Mouse (Mus musculus) T-helper 17 cell (primary cell): ENCODE results near the gene Rundc3b.

Experiments used
- in situ Hi-C, 2 experiments: fragments of 300-600 bp; cut with MboI, MseI; formaldehyde crosslinking; loops; 1 replicate in 1 of 2; 2 replicates in 1 of 2; pipeline ENCODE4 v1.15.1; 2025; ENCODE audit warnings: high pct_unique_total_duplicates in 2 of 2

Gene Rundc3b

DNA sequence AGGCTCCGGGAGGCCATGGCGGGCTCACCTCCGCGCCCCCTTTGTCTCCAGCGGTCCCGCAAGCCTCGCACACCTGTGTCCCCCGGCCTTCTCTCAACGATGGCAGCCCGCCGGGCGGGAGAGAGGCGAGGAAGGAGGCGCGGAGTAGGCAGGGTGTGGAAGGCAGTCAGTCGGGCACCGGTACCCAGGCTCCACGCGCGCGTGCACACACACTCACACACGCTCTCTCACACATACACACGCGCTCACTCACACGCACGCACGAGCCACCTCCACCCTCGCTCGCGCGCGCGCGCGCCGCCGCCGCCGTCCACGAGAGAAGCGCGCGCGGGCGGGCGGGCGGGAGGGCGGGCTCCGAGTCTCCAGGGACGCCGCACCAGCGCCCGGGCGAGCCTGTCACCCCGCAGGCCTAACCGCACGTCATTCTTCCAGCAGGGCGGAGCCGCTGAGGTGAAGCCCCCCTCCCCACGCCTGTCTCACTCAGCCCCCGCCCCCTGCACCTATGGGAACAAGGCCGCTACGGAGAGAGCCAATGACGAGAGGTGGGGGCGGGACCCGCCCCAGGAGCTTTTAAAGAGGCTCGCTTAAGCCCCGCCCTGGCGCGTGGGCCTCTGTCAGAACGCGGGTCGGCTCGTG, at the start of gene Rundc3b:
Gene Rundc3b, minus strand, starts transcription at position 357 of the 636 bp plus-strand sequence.
- in situ Hi-C loops, result no loop called here

DNA sequence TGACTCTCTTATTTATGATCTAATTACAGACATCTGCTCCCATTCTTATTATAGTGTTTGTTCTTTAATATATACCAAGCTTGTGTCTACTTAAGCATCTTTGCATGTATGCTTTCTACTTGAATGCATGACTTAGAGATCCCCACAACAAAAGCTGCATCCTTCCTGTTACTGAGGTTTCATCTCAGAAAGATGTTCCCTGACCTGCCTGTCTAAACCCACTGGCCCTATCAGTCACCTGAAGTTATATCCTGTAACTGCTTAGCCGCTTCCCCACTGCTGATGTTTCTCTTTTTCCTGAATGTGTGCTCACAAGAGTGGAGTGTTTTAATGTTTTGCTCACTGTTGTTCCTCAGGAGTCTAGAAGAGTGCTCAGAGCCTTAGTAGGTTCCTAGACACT, 46.9 kb upstream of the Rundc3b start:
- in situ Hi-C loops, result loop anchor here in 1 of 2 experiments (10.0 kb wide), 1 partner anchor 245 kb away; the partner anchor contains the start of genes Dbf4 and Slc25a40

GRCm38 (mm10) chr5:8667758-8668474, 45.2 kb upstream of the Rundc3b start:
- in situ Hi-C loops, result loop anchor here in 1 of 2 experiments (10.0 kb wide), 1 partner anchor 243 kb away; the partner anchor contains the start of genes Dbf4 and Slc25a40

GRCm38 (mm10) chr5:8664678-8665077, 41.9 kb upstream of the Rundc3b start:
- in situ Hi-C loops, result loop anchor here in 1 of 2 experiments (10.0 kb wide), 1 partner anchor 240 kb away; the partner anchor contains the start of genes Dbf4 and Slc25a40

DNA sequence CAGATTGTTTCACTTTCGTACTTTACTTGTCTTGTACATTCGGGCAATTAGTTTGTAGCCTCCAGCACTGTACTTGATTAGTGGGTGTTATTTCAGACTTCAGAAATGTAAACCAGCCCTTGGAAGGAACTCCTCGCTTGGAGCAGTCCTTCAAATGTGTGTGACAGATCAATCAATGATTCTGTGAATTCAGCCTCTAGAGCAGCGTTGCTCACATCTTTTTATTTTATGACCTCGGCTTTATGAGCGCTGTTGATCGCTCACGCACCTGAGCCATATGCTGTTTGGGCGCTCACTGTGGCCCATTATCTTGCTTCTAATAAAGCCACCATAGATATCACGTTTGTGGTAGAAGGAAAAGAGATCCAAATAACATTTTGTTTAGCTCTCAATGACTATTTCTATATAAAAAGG, 38.0 kb upstream of the Rundc3b start:
- in situ Hi-C loops, result loop anchor here in 1 of 2 experiments (10.0 kb wide), 1 partner anchor 236 kb away; the partner anchor contains the start of genes Dbf4 and Slc25a40

- in situ Hi-C loops, result loop anchor here in 1 of 2 experiments (10.0 kb wide), 1 partner anchor 235 kb away; the partner anchor contains the start of genes Dbf4 and Slc25a40
These were observed 37.4 kb upstream of the Rundc3b start, which contains the start of gene Abcb1a for GRCm38 (mm10) chr5:8659911-8660737. Abcb1a (plus strand) TSS chr5:8660077.

GRCm38 (mm10) chr5:8652085-8652484, 29.3 kb upstream of the Rundc3b start:
- in situ Hi-C loops, result no loop called here

DNA sequence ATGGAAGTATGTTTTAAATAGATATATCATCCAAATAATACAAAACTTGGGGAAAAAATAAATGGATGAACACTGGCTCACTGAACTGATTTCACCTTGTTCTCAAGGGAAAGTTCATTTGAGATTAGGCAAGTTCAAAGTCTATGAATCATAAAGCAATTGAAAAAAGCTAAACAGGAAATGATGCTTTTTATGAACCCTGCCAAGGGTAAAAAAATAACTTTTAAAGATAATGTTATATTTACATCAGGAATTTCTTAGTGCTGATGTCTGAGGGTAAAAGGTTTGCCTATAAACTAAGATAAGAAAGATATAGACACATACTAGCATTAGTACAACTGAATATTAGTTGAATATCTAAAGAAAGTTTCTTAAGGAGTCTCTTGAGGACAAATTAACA, 26.0 kb upstream of the Rundc3b start:
- in situ Hi-C loops, result no loop called here

- in situ Hi-C loops, result no loop called here
These were observed 25.5 kb upstream of the Rundc3b start for GRCm38 (mm10) chr5:8648300-8648699.

- in situ Hi-C loops, result no loop called here
These were observed 11.8 kb upstream of the Rundc3b start for GRCm38 (mm10) chr5:8634489-8634975.

DNA sequence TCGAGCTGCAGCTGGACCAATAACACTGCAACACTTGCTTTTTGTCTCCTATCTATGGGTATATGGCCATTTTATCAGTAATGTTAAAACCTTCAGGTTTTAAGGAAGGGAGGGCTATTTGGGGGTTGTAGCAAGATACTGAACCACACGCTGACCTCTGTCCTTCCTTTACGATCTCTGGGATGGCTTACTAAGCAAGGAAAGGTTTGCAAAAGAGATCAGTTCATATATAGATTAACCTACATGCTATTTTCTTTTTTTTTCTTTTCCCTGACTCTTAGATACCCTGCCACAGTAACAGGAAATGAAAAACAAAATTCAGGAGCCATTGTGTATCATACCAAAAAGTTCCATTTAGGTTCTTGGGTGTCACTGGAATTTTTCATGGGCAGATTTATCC, 10.1 kb upstream of the Rundc3b start:
- in situ Hi-C loops, result no loop called here

- in situ Hi-C loops, result no loop called here
These were observed 619 bp downstream of the Rundc3b start for GRCm38 (mm10) chr5:8622071-8622595.

DNA sequence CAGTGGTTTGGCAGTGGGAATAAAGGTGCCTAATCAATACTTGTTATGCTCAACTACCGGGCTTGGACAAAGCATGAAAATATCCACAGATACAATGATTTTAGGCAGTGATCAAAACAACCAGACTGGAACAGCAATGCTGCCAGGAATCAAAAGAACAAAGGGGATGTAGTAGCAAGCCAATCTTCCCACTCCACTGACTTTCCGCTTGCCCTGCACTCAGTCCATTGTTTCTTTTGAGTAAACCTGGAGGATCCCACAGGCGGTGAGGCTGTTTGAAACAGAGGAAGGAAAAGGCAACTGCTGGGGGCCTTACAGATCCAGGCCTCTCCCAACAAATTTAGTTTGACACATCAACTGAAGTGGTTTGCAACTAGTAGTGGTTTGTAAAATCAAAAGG, 51.6 kb downstream of the Rundc3b start:
- in situ Hi-C loops, result no loop called here

DNA sequence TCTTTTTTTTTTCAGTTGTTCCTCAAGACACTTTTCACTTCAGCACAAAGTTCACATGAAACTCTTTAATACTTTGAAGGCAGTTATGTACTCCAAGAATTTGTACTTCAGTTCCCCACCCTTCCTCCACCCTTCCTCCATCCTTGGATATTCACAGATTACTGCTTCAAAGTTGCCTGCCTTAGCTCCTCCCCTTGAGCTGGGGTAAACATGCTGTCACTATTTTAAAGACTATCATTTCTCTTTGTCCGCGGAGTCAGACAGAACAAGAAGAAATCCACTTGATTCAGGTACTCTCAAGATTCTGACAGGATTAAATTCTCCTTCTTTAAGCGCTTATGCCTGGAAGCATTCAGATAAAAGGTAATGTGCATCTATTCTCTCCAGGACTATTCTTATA, 55.9 kb downstream of the Rundc3b start:
- in situ Hi-C loops, result no loop called here

DNA sequence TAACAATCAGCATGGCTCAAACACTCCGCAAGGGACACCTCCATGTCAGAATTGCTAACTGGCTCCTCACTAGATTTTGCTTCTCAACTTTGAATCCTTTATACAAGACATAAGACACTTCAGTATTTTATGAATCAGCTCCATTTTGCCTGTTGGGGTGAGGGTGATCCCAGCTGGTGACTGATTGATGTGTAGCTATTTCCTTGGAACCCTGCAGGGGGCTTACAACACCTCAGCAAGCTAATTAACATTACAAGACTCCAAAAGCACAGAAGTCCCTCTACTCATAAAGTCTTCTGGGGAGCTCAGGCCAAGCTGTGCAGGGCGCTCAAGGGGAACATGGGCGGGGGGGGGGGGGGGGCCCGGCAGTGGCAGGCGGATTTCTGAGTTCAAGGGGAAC, 78.2 kb downstream of the Rundc3b start:
- in situ Hi-C loops, result no loop called here

GRCm38 (mm10) chr5:8542631-8543207, 80.0 kb downstream of the Rundc3b start:
- in situ Hi-C loops, result no loop called here

DNA sequence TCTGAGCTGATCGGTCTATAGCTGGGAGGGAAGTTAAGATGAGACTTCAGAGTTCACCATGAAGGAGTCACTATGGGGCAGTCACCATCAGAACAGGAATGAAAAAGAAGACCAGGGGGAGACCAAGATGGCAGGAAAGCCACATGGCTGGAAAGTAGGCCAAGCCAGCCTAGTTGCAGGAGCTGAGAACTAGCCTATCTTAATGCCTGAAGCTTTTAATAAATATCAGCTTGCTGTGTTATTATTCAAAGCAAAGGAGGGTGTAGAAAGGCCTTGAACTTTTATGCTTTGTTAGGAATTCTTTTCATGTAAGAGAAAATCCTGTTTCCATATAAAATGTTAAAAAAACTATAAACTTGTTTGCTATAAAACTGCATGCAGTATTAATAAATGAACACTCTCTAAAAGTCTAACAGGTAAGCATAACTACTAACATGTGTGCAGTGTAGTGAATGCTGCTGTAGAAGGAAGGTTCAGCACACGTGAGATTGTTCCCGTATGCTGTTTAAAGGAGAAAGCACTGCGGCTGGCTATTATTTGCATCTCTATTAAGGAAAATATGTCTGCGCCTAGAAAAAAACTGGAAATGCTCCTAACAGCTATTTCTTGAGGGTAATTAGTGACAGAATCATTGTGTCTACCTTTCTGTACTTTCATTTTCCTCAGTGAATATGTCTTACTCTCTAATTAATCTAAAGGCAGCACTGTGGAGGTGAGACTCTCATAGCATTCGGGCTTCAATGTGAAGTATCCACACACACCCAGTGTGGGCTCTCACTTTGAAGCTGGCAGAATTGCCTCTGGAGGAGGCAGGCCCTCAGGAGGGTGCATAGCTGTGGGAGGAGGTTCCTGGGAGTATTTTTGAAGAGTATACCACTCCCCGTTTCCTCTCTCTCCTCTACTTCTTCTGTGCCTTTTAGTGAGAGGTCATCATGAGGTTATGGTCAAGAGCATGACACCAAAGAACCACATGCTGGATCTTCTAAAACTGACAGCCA, 81.3 kb downstream of the Rundc3b start:
- in situ Hi-C loops, result no loop called here

- in situ Hi-C loops, result no loop called here
These were observed 103.7 kb downstream of the Rundc3b start for GRCm38 (mm10) chr5:8519006-8519405.

GRCm38 (mm10) chr5:8491778-8492177, 131.0 kb downstream of the Rundc3b start:
- in situ Hi-C loops, result loop anchor here in 1 of 2 experiments (5.0 to 25.0 kb wide), 2 partner anchors 351 to 921 kb away; no protein-coding TSS in a partner anchor
